Mouse (Mus musculus) C2C12 (cell line): ENCODE results near the gene Ube2l3.

Source experiments
- CTCF ChIP-seq: IDR thresholded peaks from one replicate; pipeline ENCODE4 v1.5.1; 2011; ENCODE audit not compliant: control insufficient read depth, insufficient read depth, insufficient read length
- FOSL1 ChIP-seq: IDR thresholded peaks from one replicate; pipeline ENCODE4 v1.8.0; 2011; ENCODE audit warnings: mild to moderate bottlenecking, low read length; ENCODE audit not compliant: poor library complexity, insufficient read depth, severe bottlenecking
- USF1 ChIP-seq: IDR thresholded peaks from one replicate; pipeline ENCODE4 v1.6.1; 2011; ENCODE audit warnings: low read depth, mild to moderate bottlenecking, control low read depth, moderate library complexity

GRCm38 (mm10) chr16:17208389-17209361 lies 6.2 kb upstream of the Ube2l3 start, which contains the start of gene Rimbp3:
- TF ChIP-seq CTCF (peak; percentile 98), USF1 (no peak), FOSL1 (no peak)
